Mouse (Mus musculus): ENCODE results near the gene Rasl11b. TPM values are rescaled to one million over a fixed set of nuclear protein-coding genes. Genes with fewer than 3 reads are reported as not detected.

The Rasl11b gene
- polyA plus RNA-seq, 1 experiment from 2014 or later, result 52.8 TPM

DNA sequence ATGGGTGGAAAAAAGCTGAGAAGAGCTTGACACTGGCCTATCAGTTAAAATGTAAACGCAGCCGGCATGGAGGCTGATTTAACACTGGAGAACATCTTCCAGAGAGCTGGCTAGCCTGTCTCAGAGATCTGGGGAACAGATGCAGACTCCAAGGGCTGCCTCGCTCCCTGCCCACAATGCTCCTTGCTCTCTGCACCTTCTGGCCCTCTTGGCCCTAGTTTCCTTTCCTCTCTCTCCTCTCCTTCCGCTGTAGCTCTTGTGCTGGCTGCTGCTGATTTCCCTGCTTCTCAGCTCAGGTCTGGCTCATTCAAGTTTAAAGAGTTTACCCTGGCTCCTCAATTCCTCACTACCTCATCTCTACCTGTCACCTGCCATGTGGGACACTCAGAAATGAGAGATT is 14.6 kb downstream of the Rasl11b start:
- no peak overlapping the region for H3K9ac ChIP-seq (ENCODE audit: low read length)
- no peaks in the 10 kb centered on the region for H3K27me3 ChIP-seq (ENCODE audit: control insufficient read depth, insufficient read depth, low read length)
- H3K36me3 ChIP-seq (ENCODE audit: control insufficient read depth, insufficient read depth, low read length), result no peaks in the 10 kb centered on the region
- peaks cover 12% of the 10 kb centered on the region; the same call in 1 of the 2 replicates for H3K4me1 ChIP-seq (ENCODE audit: control insufficient read depth, insufficient read depth, low read length)
- no peak for ATAC-seq (ENCODE audit: insufficient read depth, low FRiP score)
- no peak overlapping the region for H3K4me2 ChIP-seq (ENCODE audit: low read depth, low read length)
- no peak overlapping the region for H3K4me3 ChIP-seq (replicated peaks; ENCODE audit: low read length)
- no peaks in the 10 kb centered on the region for H3K9me3 ChIP-seq (replicated peaks; ENCODE audit: control insufficient read depth, low read length)
- H3K27ac ChIP-seq (ENCODE audit: low read length), result peak overlapping the region; percentile 29; the same call in 1 of the 2 replicates
- WGBS, result 55% methylated on average over 4 of the region's 4 CpGs

DNA sequence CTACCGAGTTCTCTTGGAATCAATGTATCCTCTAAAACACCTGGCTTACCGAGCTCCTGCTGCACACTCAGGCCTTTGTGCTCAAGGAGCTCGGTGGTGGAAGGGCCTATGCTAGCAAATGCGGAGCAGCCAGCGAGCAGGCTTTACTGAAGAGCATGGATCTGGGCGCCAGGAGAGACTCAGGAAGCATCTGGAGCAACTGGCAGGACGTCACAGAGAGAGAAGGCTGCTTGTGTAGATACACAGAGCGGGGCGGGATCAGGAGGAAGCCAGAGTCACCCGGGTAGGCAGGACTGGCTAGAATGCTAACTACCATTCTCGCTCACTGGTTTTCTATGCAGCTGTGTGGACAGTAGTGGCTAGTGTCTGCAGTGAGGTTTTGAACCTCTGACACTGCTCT is 16.3 kb downstream of the Rasl11b start:
- H3K36me3 ChIP-seq (ENCODE audit: control insufficient read depth, insufficient read depth, low read length), result no peaks in the 10 kb centered on the region
- H3K4me2 ChIP-seq (ENCODE audit: low read depth, low read length), result no peak overlapping the region
- peaks cover 17% of the 10 kb centered on the region; the same call in 1 of the 2 replicates for H3K4me1 ChIP-seq (ENCODE audit: control insufficient read depth, insufficient read depth, low read length)
- 0 out of 2 replicates have a peak, but pooled peaks have one; percentile 35 for ATAC-seq (ENCODE audit: insufficient read depth, low FRiP score)
- no peak overlapping the region for H3K9ac ChIP-seq (ENCODE audit: low read length)
- WGBS, result 62% methylated on average over 11 of the region's 11 CpGs
- H3K9me3 ChIP-seq (replicated peaks; ENCODE audit: control insufficient read depth, low read length), result no peaks in the 10 kb centered on the region
- H3K27me3 ChIP-seq (ENCODE audit: control insufficient read depth, insufficient read depth, low read length), result no peaks in the 10 kb centered on the region
- no peak overlapping the region for H3K27ac ChIP-seq (ENCODE audit: low read length)
- H3K4me3 ChIP-seq (replicated peaks; ENCODE audit: low read length), result no peak overlapping the region

DNA sequence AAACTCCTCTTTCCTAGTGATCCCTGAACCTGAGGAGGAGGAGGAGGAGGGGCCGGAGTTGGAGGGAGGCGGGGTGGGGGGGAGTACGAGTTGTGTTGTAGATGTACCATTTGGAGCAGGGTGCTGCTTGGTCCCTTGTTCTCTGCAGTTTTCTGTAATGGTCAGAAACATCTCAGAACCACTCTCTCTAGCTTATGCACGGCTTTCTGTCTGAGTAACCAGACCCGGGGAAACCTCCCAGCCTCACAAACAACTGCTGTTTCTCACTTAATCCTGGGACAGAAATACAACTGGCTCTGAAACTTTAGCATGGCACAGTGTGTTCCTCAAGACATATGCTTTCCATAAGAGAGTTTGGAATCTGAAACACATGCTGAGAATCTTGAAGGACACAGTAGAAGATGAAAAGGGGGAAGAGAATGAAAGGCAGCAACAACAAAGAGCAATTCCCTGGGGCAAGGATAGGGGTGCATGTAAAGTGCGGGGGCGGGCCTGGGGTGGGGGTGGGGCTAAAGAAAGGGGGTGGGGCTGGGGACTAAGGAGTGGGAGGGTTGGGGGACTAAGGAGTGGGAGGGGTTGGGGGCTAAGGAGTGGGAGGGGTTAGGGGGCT is 19.5 kb downstream of the Rasl11b start:
- no peaks in the 10 kb centered on the region for H3K36me3 ChIP-seq (ENCODE audit: control insufficient read depth, insufficient read depth, low read length)
- H3K27ac ChIP-seq (ENCODE audit: low read length), result 0 out of 2 replicates have a peak overlapping the region, but pooled peaks have one; percentile 39
- no peak overlapping the region for H3K4me3 ChIP-seq (replicated peaks; ENCODE audit: low read length)
- H3K9me3 ChIP-seq (replicated peaks; ENCODE audit: control insufficient read depth, low read length), result no peaks in the 10 kb centered on the region
- no peak overlapping the region; the same call in 1 of the 2 replicates for H3K9ac ChIP-seq (ENCODE audit: low read length)
- ATAC-seq (ENCODE audit: insufficient read depth, low FRiP score), result no peak
- H3K27me3 ChIP-seq (ENCODE audit: control insufficient read depth, insufficient read depth, low read length), result no peaks in the 10 kb centered on the region
- no peak overlapping the region for H3K4me2 ChIP-seq (ENCODE audit: low read depth, low read length)
- peaks cover 14% of the 10 kb centered on the region; the same call in 1 of the 2 replicates for H3K4me1 ChIP-seq (ENCODE audit: control insufficient read depth, insufficient read depth, low read length)
- 18% methylated on average over 7 of the region's 7 CpGs for WGBS

DNA sequence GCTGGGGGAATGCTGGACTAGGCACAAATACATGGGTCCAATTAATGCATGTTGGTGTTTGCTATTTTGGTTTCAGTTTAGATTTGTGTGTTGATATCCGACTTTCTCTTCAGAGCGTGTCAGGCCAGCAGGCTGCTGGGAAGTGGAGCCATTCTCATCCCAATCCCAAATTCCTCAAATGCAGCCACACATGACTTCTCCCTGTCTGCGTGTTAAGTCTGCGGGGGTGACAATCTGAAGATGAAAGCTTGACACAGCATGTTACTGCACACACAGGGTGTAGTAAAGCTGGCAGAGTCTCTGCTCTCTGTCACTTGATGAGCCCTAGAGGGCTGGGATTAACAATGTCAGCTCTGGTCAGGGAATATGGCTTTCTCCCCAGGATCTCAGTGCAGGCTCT is 20.0 kb downstream of the Rasl11b start:
- ATAC-seq (ENCODE audit: insufficient read depth, low FRiP score), result no peak
- Histone ChIP-seq H3K9ac (ENCODE audit: low read length) (no peak overlapping the region), H3K27me3 (ENCODE audit: control insufficient read depth, insufficient read depth, low read length) (no peaks in the 10 kb centered on the region), H3K36me3 (ENCODE audit: control insufficient read depth, insufficient read depth, low read length) (no peaks in the 10 kb centered on the region), H3K27ac (ENCODE audit: low read length) (no peak overlapping the region), H3K4me2 (ENCODE audit: low read depth, low read length) (no peak overlapping the region), H3K9me3 (replicated peaks; ENCODE audit: control insufficient read depth, low read length) (no peaks in the 10 kb centered on the region), H3K4me1 (ENCODE audit: control insufficient read depth, insufficient read depth, low read length) (peaks cover 8% of the 10 kb centered on the region; the same call in 1 of the 2 replicates), H3K4me3 (replicated peaks; ENCODE audit: low read length) (no peak overlapping the region)
- WGBS, result 36% methylated on average over 4 of the region's 4 CpGs

DNA sequence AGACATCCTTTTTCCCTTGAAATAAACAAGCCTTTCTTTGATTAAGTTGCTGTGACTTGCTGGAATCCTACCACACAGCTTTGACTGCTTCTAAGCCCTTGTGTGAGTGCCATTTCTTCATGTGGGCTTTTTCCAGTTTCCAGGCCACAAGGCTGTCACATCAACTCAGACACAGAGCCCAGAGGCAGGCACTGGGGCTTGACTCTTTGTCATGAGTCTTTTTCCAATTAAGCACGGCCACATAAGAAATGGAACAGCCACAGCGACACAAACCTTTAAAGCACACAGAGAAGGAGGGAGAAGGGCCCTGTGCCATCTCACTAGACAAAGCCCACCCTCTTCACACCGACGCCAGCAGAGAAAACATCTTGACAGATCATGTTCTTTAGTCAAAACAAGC is 23.4 kb downstream of the Rasl11b start:
- Histone ChIP-seq H3K27ac (ENCODE audit: low read length) (no peak overlapping the region), H3K9ac (ENCODE audit: low read length) (no peak overlapping the region), H3K27me3 (ENCODE audit: control insufficient read depth, insufficient read depth, low read length) (no peaks in the 10 kb centered on the region), H3K4me3 (replicated peaks; ENCODE audit: low read length) (no peak overlapping the region), H3K4me1 (ENCODE audit: control insufficient read depth, insufficient read depth, low read length) (peaks cover 6% of the 10 kb centered on the region; the same call in 1 of the 2 replicates), H3K9me3 (replicated peaks; ENCODE audit: control insufficient read depth, low read length) (no peaks in the 10 kb centered on the region), H3K36me3 (ENCODE audit: control insufficient read depth, insufficient read depth, low read length) (no peaks in the 10 kb centered on the region), H3K4me2 (ENCODE audit: low read depth, low read length) (no peak overlapping the region)
- 62% methylated on average over 4 of the region's 4 CpGs for WGBS
- ATAC-seq (ENCODE audit: insufficient read depth, low FRiP score), result no peak

DNA sequence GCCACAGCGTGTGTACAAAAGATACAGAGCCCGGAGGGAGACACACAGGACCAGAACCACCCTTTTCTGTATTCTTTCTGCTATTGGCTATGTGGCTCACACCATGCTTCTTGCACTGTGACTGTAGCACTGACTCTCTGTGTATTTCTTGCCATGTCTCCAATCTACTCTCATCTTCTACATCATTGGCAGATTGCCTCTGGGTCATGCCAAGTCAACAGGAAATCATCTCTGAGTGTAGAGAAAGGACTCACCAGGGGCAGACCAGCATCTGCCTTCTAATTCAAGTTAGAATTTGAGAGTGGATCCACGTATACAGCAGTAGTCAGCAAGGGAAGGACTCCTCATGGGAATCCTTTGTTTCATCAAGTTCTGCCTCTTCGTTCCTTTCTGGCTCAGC is 27.5 kb downstream of the Rasl11b start:
- H3K4me1 ChIP-seq (ENCODE audit: control insufficient read depth, insufficient read depth, low read length), result no peaks in the 10 kb centered on the region
- no peak overlapping the region for H3K27ac ChIP-seq (ENCODE audit: low read length)
- H3K9ac ChIP-seq (ENCODE audit: low read length), result no peak overlapping the region
- H3K27me3 ChIP-seq (ENCODE audit: control insufficient read depth, insufficient read depth, low read length), result no peaks in the 10 kb centered on the region
- WGBS, result 85% methylated on average over 4 of the region's 4 CpGs
- no peaks in the 10 kb centered on the region for H3K9me3 ChIP-seq (replicated peaks; ENCODE audit: control insufficient read depth, low read length)
- H3K4me3 ChIP-seq (replicated peaks; ENCODE audit: low read length), result no peak overlapping the region
- H3K4me2 ChIP-seq (ENCODE audit: low read depth, low read length), result no peak overlapping the region
- no peaks in the 10 kb centered on the region for H3K36me3 ChIP-seq (ENCODE audit: control insufficient read depth, insufficient read depth, low read length)
- ATAC-seq (ENCODE audit: insufficient read depth, low FRiP score), result no peak

DNA sequence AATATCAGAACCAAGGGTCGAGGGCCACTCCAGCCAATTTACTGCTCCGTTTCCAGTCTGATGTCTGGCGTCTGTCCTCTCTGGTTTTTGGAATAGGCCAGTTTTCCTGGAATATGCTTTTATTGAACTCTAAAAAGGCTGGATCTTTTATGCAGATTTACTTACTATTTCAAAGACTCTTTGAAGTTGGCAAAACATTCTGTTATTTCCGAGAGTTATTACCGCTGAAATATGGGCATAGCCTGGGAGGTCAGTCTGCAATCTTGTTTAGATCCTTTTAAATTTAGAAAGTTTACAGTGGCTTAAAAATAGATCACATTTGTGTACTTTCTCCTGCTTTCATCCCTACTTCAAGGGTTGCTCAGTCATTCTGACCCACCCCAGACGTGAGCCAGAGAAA is 29.4 kb downstream of the Rasl11b start:
- H3K9me3 ChIP-seq (replicated peaks; ENCODE audit: control insufficient read depth, low read length), result no peaks in the 10 kb centered on the region
- no peak overlapping the region for H3K4me3 ChIP-seq (replicated peaks; ENCODE audit: low read length)
- H3K27ac ChIP-seq (ENCODE audit: low read length), result peak overlapping the region; percentile 64; the same call in 1 of the 2 replicates
- no peak for ATAC-seq (ENCODE audit: insufficient read depth, low FRiP score)
- no peaks in the 10 kb centered on the region for H3K36me3 ChIP-seq (ENCODE audit: control insufficient read depth, insufficient read depth, low read length)
- no peak overlapping the region for H3K4me2 ChIP-seq (ENCODE audit: low read depth, low read length)
- no peak overlapping the region for H3K9ac ChIP-seq (ENCODE audit: low read length)
- 68% methylated on average over 6 of the region's 6 CpGs for WGBS
- no peaks in the 10 kb centered on the region for H3K4me1 ChIP-seq (ENCODE audit: control insufficient read depth, insufficient read depth, low read length)
- no peaks in the 10 kb centered on the region for H3K27me3 ChIP-seq (ENCODE audit: control insufficient read depth, insufficient read depth, low read length)

DNA sequence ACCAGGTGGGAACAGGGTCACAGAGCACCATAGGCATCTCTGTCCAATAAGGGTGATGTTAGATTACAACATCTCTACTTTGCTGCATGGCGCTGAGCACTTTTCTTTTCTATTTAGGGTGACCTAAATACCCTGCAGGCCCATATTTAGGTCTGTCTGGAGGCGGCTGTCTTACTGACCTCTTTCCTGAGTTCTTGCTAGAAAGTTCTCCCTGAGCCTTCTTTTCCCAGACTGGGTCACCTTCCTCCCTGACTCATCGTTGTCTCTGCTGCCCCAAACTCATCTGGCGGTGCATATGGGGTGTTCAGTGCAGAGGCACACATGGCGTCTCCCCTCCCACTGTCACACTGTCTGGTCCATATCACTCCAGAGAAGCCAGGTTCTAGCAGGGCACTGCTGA is 31.1 kb downstream of the Rasl11b start:
- 90% methylated on average over 5 of the region's 5 CpGs for WGBS
- peaks cover 8% of the 10 kb centered on the region for H3K4me1 ChIP-seq (ENCODE audit: control insufficient read depth, insufficient read depth, low read length)
- no peaks in the 10 kb centered on the region for H3K27me3 ChIP-seq (ENCODE audit: control insufficient read depth, insufficient read depth, low read length)
- H3K9me3 ChIP-seq (replicated peaks; ENCODE audit: control insufficient read depth, low read length), result no peaks in the 10 kb centered on the region
- H3K27ac ChIP-seq (ENCODE audit: low read length), result no peak overlapping the region
- no peak for ATAC-seq (ENCODE audit: insufficient read depth, low FRiP score)
- no peaks in the 10 kb centered on the region for H3K36me3 ChIP-seq (ENCODE audit: control insufficient read depth, insufficient read depth, low read length)
- H3K4me3 ChIP-seq (replicated peaks; ENCODE audit: low read length), result no peak overlapping the region
- no peak overlapping the region for H3K9ac ChIP-seq (ENCODE audit: low read length)
- H3K4me2 ChIP-seq (ENCODE audit: low read depth, low read length), result no peak overlapping the region

DNA sequence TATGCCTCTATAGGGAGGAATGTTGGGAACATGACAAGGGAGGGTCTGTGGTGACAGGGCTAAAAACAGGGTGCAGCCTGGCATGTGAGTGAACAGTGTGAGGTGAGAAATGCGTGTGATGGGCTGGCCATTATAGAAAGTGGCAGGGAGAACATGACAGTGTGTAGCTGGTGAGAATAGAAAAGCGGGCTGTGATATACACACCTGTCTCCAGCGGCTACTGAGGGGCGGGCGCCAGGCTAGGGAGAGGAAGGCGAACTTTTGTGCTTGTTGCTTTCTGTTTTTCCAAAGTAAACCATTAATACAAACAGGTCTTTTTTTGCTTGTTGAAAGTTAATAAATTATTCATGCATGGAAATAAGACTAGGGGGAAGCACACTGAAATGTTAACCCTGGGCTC is 32.3 kb downstream of the Rasl11b start:
- H3K4me1 ChIP-seq (ENCODE audit: control insufficient read depth, insufficient read depth, low read length), result peaks cover 8% of the 10 kb centered on the region
- no peaks in the 10 kb centered on the region for H3K36me3 ChIP-seq (ENCODE audit: control insufficient read depth, insufficient read depth, low read length)
- no peak overlapping the region for H3K4me2 ChIP-seq (ENCODE audit: low read depth, low read length)
- H3K27me3 ChIP-seq (ENCODE audit: control insufficient read depth, insufficient read depth, low read length), result no peaks in the 10 kb centered on the region
- no peak overlapping the region for H3K4me3 ChIP-seq (replicated peaks; ENCODE audit: low read length)
- no peak for ATAC-seq (ENCODE audit: insufficient read depth, low FRiP score)
- no peak overlapping the region for H3K9ac ChIP-seq (ENCODE audit: low read length)
- H3K27ac ChIP-seq (ENCODE audit: low read length), result no peak overlapping the region
- 92% methylated on average over 6 of the region's 6 CpGs for WGBS
- no peaks in the 10 kb centered on the region for H3K9me3 ChIP-seq (replicated peaks; ENCODE audit: control insufficient read depth, low read length)

Measured in stomach, embryonic 16.5 days (tissue).